Mouse (Mus musculus) embryonic fibroblast, embryonic 13.5 days (primary cell): ENCODE data around the gene H2-Ob. TPM values are rescaled to one million over a fixed set of nuclear protein-coding genes. Genes with fewer than 3 reads are reported as not detected.

ENCODE experiments used
- H3K27ac ChIP-seq: 2 replicates; pipeline ENCODE4 v1.5.1; 2012; ENCODE audit warnings: low read length, control low read depth, inconsistent platforms; ENCODE audit not compliant: insufficient read depth
- H3K4me1 ChIP-seq: 2 replicates; pipeline ENCODE4 v1.6.1; 2011; ENCODE audit warnings: low read length; ENCODE audit not compliant: control insufficient read depth, insufficient read depth
- H3K4me3 ChIP-seq: 2 replicates; pipeline ENCODE4 v1.5.1; 2011; ENCODE audit warnings: mild to moderate bottlenecking, control low read depth, low read length; ENCODE audit not compliant: insufficient read depth
- CTCF ChIP-seq: IDR thresholded peaks from 2 replicates; pipeline ENCODE4 v1.5.1; 2011; ENCODE audit warnings: mild to moderate bottlenecking, control low read depth, low read length, moderate library complexity, borderline replicate concordance; ENCODE audit not compliant: insufficient read depth
- POLR2A ChIP-seq: IDR thresholded peaks from 2 replicates; pipeline ENCODE4 v1.6.1; 2011; ENCODE audit warnings: low read depth, mild to moderate bottlenecking, control low read depth, low read length, moderate library complexity
- polyA plus RNA-seq: library from polyadenylated mRNA; stranded (reverse); fragments of >200 nt; gene quantifications from 2 replicates; pipeline ENCODE4 v1.2.4, GENCODE M21; 2011; ENCODE audit warnings: low read depth; ENCODE audit not compliant: missing spikeins, insufficient read length

H2-Ob gene
- polyA plus RNA-seq, 1 experiment = not detected

DNA sequence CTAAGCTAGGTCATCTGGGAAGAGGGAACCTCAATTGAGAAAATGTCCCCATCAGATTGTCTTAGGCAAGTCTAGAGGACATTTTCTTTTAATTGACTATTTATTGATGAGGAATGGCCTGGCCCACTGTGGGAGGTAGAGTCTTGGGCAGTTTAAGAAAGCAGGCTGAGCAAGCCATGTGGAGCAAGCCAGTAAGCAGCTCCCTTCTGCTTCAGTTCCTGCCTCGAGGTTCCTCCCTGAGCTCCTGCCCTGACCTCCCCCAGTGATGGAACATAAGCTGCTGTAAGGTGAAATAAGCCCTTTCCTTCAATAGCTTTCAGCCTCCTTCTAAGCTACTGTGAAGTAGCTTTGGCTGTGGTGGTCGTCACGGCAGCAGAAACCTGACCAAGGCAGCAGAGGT lies 962 bp upstream of the H2-Ob start:
- H3K27ac ChIP-seq = no peak overlapping the region
- no peak overlapping the region for H3K4me3 ChIP-seq
- TF ChIP-seq POLR2A (no peak), CTCF (no peak)
- H3K4me1 ChIP-seq = no peaks in the 10 kb centered on the region

DNA sequence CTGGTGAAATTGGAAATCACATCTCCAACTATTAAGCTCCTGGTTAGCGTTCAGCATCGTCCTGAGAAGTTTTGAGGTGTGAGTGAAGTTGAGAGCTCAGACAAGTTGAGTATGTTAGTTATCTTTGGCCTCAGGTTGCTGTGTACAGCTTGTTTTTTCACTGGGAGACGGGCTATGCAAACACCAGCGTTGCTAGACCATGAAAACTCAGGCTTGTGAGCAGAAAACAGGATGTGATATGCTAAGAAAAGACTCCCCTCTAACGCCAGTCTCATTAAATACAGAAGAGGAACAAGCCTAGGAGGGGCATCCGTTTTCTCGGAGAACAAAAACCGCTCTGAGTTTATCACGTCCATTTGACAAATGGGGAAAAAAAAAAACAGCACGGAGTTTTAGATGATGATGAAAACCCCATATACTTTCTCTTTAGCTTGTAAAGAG lies 918 bp downstream of the H2-Ob start:
- Histone ChIP-seq H3K4me1 (no peaks in the 10 kb centered on the region), H3K4me3 (no peak overlapping the region), H3K27ac (no peak overlapping the region)
- TF ChIP-seq CTCF (no peak), POLR2A (no peak)

DNA sequence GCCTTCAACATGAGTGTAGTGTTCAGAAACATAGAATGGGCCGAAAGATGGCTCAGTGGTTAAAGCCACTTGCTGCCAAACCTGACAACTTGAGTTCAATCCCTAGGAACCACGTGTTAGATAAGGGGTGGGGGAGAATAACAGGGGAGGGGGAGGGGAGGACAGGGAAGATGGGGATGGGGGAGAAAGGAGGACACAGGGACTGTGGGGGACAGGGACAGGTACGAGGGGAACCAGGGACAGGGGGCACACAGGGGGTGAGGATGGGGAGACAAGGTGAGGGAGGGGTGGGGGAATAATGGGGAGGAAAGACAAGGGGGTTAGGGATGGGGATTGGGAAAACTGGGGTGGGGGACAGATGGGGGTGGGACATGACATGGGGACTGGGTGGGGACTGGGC lies 1.7 kb downstream of the H2-Ob start:
- no peaks in the 10 kb centered on the region for H3K4me1 ChIP-seq
- H3K27ac ChIP-seq = no peak overlapping the region
- no peak for TF ChIP-seq POLR2A
- no peak for TF ChIP-seq CTCF
- H3K4me3 ChIP-seq = no peak overlapping the region

DNA sequence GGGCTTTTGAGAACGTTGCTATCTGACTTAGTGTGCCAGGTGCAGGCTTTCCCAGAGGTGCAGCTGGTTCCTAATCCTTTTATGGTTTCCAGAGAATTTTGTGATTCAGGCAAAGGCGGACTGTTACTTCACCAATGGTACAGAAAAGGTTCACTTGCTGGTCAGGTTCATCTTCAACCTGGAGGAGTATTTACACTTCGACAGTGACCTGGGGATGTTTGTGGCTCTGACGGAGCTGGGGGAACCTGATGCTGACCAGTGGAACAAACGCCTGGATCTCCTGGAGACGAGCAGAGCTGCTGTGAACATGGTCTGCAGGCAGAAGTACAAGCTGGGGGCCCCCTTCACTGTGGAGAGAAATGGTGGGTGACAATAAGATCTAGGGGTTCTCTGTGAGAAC lies 2.2 kb downstream of the H2-Ob start:
- H3K4me1 ChIP-seq = no peaks in the 10 kb centered on the region
- no peak for TF ChIP-seq POLR2A
- no peak for TF ChIP-seq CTCF
- H3K27ac ChIP-seq = no peak overlapping the region
- no peak overlapping the region for H3K4me3 ChIP-seq

DNA sequence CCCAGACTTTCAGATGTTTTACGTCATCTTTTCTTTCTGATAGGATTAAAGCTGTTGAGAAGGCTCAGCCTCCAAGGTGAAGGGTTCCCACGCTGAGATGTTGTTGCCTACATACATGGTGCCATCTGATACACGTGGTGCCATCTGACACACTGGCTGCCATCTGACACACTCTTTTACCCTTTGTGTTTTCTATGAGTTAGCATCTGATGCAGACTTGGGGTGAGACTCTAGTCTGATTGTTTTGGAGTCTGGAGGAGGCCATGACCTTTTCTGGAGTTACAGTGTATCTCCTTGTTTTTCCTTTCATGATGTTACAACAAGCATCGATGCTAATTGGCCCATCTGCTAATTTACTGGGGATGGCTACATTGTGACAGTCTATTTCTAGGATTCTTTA lies 6.0 kb downstream of the H2-Ob start:
- Histone ChIP-seq H3K4me1 (no peaks in the 10 kb centered on the region), H3K4me3 (no peak overlapping the region), H3K27ac (no peak overlapping the region)
- TF ChIP-seq CTCF (no peak), POLR2A (no peak)

DNA sequence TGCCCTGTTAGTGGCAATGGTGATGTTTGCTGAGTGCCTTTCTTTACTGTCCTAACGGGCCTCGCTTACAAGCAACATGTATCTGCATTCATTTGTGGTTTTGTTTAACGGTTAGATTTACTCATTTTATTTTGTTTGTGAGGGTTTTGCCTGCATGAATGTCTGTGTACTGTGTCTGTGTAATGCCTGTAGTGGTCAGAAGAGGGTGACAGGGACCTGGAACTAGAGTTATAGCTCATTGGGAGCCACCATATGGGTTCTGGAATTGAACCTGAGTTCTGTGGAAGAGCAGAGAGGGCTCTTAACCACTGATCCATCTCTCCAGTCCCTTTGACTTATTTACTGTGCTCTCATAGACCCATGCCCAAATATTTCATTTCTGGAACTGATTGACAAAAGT lies 8.3 kb downstream of the H2-Ob start:
- Histone ChIP-seq H3K4me1 (no peaks in the 10 kb centered on the region), H3K4me3 (no peak overlapping the region), H3K27ac (no peak overlapping the region)
- TF ChIP-seq CTCF = no peak
- no peak for TF ChIP-seq POLR2A

DNA sequence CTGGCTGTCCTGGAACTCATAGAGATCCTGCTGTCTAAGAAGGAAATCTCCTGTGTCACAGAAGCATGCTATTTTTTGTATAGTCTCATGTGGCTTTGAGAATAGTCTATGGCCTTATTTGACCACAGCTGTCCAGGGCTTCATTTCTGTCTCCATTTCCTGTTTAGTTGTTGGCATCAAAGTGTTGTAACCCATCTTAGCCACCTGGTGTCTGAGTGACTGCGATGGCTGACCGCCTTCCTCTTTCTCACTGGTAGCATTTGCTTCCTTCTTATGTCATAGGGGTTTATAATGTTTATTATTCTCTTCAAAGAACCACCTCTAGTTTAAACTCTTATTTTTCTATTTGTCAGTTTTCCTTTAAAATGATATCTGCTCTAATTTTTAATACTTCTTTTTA lies 10.1 kb downstream of the H2-Ob start:
- TF ChIP-seq CTCF = no peak
- no peak for TF ChIP-seq POLR2A

DNA sequence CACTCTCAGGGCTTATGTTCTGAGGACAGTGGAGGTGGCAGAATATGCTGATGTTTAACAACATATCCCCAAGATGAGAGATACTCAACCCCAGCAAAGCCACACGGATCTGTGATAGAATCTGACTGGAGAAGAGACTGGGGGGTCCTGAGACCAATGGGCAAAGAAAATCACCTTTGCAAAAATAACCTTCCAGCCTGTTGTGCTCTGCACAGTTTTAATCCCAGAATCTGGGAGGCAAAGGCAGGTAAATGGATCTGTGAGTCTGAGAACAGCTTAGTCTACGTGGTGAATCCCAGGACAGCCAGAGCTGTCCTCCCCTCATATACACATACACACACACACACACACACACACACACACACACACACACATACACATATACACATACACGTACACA lies 10.7 kb downstream of the H2-Ob start:
- Histone ChIP-seq H3K27ac (no peak overlapping the region), H3K4me1 (no peaks in the 10 kb centered on the region), H3K4me3 (no peak overlapping the region)
- TF ChIP-seq CTCF (no peak), POLR2A (no peak)

More for the DNA sequence above, 10.1 kb downstream of the H2-Ob start:
- Histone ChIP-seq H3K4me1 (no peaks in the 10 kb centered on the region), H3K4me3 (no peak overlapping the region), H3K27ac (no peak overlapping the region)

DNA sequence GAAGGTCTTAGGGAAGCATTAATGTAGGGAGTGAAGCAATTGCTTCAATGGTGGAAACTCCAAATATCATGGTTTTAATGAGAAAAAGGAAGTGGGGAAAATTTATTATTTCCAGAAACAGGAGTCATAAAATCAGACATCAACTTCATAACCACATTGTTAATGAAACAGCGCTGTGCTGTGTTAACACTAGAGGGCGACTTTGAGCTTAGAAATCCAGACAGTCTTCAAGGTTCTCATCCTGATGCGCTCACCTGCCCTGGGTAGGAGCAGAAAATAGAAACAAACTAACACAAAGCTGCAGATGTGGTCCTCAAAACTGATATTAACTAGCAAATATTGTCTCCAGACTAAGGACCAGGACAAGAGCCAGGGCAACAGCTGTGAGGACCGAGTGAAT lies 11.2 kb downstream of the H2-Ob start:
- no peaks in the 10 kb centered on the region for H3K4me1 ChIP-seq
- TF ChIP-seq CTCF (0 out of 2 replicates have a peak, but pooled peaks have one; percentile 9), POLR2A (no peak)
- H3K4me3 ChIP-seq = no peak overlapping the region
- no peak overlapping the region for H3K27ac ChIP-seq

DNA sequence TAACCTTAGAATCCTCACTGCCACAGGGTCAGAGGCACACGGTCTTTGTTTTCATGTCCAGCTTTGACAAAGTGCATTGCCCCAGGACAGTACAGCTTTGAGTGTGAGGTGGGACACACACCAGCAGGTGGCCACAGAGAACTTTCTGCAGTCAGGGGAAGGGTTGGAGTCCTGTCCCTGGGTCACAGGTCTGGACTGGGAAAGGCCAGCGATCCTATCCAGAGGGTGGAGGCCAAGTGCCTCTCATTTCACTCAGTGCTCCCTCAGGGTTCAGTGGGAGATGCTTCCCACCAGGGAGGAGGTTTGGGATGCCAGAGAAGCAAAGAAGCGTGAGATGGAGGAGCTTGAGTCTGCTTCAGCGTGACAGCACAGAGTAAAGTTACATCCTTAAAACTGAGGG lies 13.0 kb downstream of the H2-Ob start:
- Histone ChIP-seq H3K27ac (no peak overlapping the region), H3K4me3 (no peak overlapping the region), H3K4me1 (no peaks in the 10 kb centered on the region)
- TF ChIP-seq CTCF (peak; percentile 36; the same call in 1 of the 2 replicates), POLR2A (no peak)

DNA sequence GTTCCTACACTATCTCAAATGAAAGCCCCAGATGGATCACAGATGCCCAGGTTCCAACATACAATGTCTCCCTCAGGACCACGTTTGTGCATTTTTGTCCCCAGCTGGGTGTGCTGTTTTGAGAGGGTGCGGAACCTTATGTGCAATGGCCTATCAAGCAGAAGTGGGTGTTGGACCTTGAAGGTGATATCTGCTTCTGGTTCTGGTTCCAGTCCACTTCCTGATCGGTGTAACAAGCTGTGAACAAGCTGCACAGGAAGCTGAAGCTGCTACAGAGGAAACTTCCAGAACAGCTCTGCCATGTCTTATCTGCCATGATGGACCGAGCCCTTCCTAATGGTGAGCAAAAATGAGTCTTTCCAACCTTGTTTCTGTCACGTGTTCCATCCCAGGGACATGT lies 17.8 kb downstream of the H2-Ob start:
- H3K4me3 ChIP-seq = no peak overlapping the region
- H3K27ac ChIP-seq = no peak overlapping the region
- no peaks in the 10 kb centered on the region for H3K4me1 ChIP-seq
- TF ChIP-seq CTCF (no peak), POLR2A (no peak)
